Mouse (Mus musculus) myocyte (in vitro differentiated cells): ENCODE results near the gene Slc23a2.

Experiments used
- MAX ChIP-seq: IDR thresholded peaks from one replicate; pipeline ENCODE4 v1.6.1; 2011; ENCODE audit warnings: low read depth, mild to moderate bottlenecking, control low read depth
- POLR2A ChIP-seq: IDR thresholded peaks from one replicate; pipeline ENCODE4 v1.6.1; 2011; ENCODE audit warnings: low read depth, mild to moderate bottlenecking, control low read depth, moderate library complexity; ENCODE audit not compliant: insufficient read length
- POLR2AphosphoS2 ChIP-seq: IDR thresholded peaks from one replicate; pipeline ENCODE4 v1.6.1; 2011; ENCODE audit warnings: low read depth, control low read depth; ENCODE audit not compliant: insufficient read length

DNA sequence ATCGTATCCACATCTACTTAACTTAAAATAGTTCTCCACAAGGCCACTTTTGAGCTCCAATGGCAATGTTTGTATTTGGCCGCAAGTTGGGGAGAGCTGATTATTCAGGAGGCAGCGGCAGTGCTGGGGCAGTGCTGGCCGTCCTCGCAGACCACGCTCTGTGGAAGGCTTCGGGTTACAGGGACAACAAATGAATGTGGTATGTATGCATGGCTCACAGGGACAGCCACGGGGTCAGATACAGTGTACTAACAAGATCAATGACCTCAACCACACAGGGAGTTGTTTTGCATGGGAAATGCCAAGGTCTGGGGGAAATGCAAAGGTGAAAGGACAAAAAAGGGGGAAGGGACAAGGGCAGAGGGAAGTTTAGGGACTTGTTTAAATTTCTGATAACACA, 41.6 kb downstream of the Slc23a2 start:
- no peak for TF ChIP-seq POLR2A
- TF ChIP-seq POLR2AphosphoS2: no peak
- TF ChIP-seq MAX: no peak
